Mouse (Mus musculus): Measurements from ENCODE around the gene Tox2. TPM values are rescaled to one million over a fixed set of nuclear protein-coding genes. Genes with fewer than 3 reads are reported as not detected.

The Tox2 gene
- polyA plus RNA-seq, 1 experiment: 1.9 TPM

GRCm38 (mm10) chr2:163254228-163254627 lies 51.3 kb downstream of the Tox2 start:
- DNase-seq (ENCODE audit: low read depth): no peak

GRCm38 (mm10) chr2:163256765-163257164 lies 53.8 kb downstream of the Tox2 start:
- DNase-seq (ENCODE audit: low read depth): no peak

- no peak for DNase-seq (ENCODE audit: low read depth)
Measured at GRCm38 (mm10) chr2:163261362-163262054, 58.6 kb downstream of the Tox2 start.

GRCm38 (mm10) chr2:163262055-163262420 lies 59.1 kb downstream of the Tox2 start:
- no peak for DNase-seq (ENCODE audit: low read depth)

- no peak for DNase-seq (ENCODE audit: low read depth)
Measured at GRCm38 (mm10) chr2:163267097-163267496, 64.2 kb downstream of the Tox2 start.

GRCm38 (mm10) chr2:163271581-163272492 lies 68.9 kb downstream of the Tox2 start:
- DNase-seq (ENCODE audit: low read depth): no peak

- DNase-seq (ENCODE audit: low read depth): no peak
Measured at GRCm38 (mm10) chr2:163273815-163274214, 70.9 kb downstream of the Tox2 start.

GRCm38 (mm10) chr2:163275986-163276385 lies 73.1 kb downstream of the Tox2 start:
- no peak for DNase-seq (ENCODE audit: low read depth)

- DNase-seq (ENCODE audit: low read depth): no peak
Measured at GRCm38 (mm10) chr2:163277979-163278378, 75.1 kb downstream of the Tox2 start.

- DNase-seq (ENCODE audit: low read depth): no peak
Measured at GRCm38 (mm10) chr2:163280636-163281322, 77.9 kb downstream of the Tox2 start.

- no peak for DNase-seq (ENCODE audit: low read depth)
Measured at GRCm38 (mm10) chr2:163284856-163285255, 81.9 kb downstream of the Tox2 start.

- no peak for DNase-seq (ENCODE audit: low read depth)
Measured at GRCm38 (mm10) chr2:163285335-163285734, 82.4 kb downstream of the Tox2 start.

GRCm38 (mm10) chr2:163285762-163286161 lies 82.8 kb downstream of the Tox2 start:
- DNase-seq (ENCODE audit: low read depth): no peak

GRCm38 (mm10) chr2:163288881-163289379 lies 86.0 kb downstream of the Tox2 start:
- no peak for DNase-seq (ENCODE audit: low read depth)

- DNase-seq (ENCODE audit: low read depth): no peak
Measured at GRCm38 (mm10) chr2:163296999-163297630, 94.2 kb downstream of the Tox2 start.

GRCm38 (mm10) chr2:163300069-163301060 lies 97.4 kb downstream of the Tox2 start:
- DNase-seq (ENCODE audit: low read depth): no peak

GRCm38 (mm10) chr2:163301641-163302040 lies 98.7 kb downstream of the Tox2 start:
- DNase-seq (ENCODE audit: low read depth): no peak

- no peak for DNase-seq (ENCODE audit: low read depth)
Measured at GRCm38 (mm10) chr2:163303037-163303436, 100.1 kb downstream of the Tox2 start.

- no peak for DNase-seq (ENCODE audit: low read depth)
Measured at GRCm38 (mm10) chr2:163309376-163309775, 106.5 kb downstream of the Tox2 start.

- DNase-seq (ENCODE audit: low read depth): no peak
Measured at GRCm38 (mm10) chr2:163310163-163310688, 107.3 kb downstream of the Tox2 start.

All from gonadal fat pad, adult 2 months (tissue).